Mouse (Mus musculus) embryonic facial prominence, embryonic 10.5 days (tissue): ENCODE data around the gene Gzmd. TPM values are rescaled to one million over a fixed set of nuclear protein-coding genes. Genes with fewer than 3 reads are reported as not detected.
"Not testable (repeated sequence)": the region's sequence is repeated elsewhere in the genome, so short reads cannot be mapped to it uniquely, and the experiment has no call there.

Source experiments
- DNase-seq: peaks from one replicate; pipeline ENCODE4 v3.0.0-alpha.2; 2017; ENCODE audit warnings: low spot score
- H3K27ac ChIP-seq: fragments of 300-500 bp; sonication (generic); replicated peaks from 2 replicates; pipeline ENCODE4 v1.5.1; 2016; ENCODE audit warnings: mild to moderate bottlenecking
- H3K27me3 ChIP-seq: fragments of 300-500 bp; sonication (generic); replicated peaks from 2 replicates; pipeline ENCODE4 v1.6.1; 2016; ENCODE audit warnings: low read depth, mild to moderate bottlenecking; ENCODE audit not compliant: poor library complexity, severe bottlenecking
- H3K36me3 ChIP-seq: fragments of 300-500 bp; sonication (generic); replicated peaks from 2 replicates; pipeline ENCODE4 v1.6.1; 2016; ENCODE audit warnings: mild to moderate bottlenecking, moderate library complexity
- H3K4me1 ChIP-seq: fragments of 300-500 bp; sonication (generic); 2 replicates; pipeline ENCODE4 v1.6.1; 2016
- H3K4me3 ChIP-seq: fragments of 300-500 bp; sonication (generic); 2 replicates; pipeline ENCODE4 v1.5.1; 2016; ENCODE audit warnings: mild to moderate bottlenecking, moderate library complexity
- H3K9me3 ChIP-seq: fragments of 300-500 bp; sonication (generic); 2 replicates; pipeline ENCODE4 v1.6.1; 2016; ENCODE audit warnings: mild to moderate bottlenecking
- WGBS: fragments of 180-500 bp; shearing (Covaris S2); methylation state at CpG from one replicate; pipeline ENCODE4 v1.1.7; 2016; 5-methylcytosine and 5-hydroxymethylcytosine counted together
- polyA plus RNA-seq: library from polyadenylated mRNA; unstranded; fragments of >200 nt; fragmentation: Nextera tagmentation; extraction: Ambion mirVana; gene quantifications from 2 replicates; pipeline ENCODE4 v1.2.1, GENCODE M21; 2016

Gzmd gene
- polyA plus RNA-seq, 1 experiment from 2014 or later = not detected

DNA sequence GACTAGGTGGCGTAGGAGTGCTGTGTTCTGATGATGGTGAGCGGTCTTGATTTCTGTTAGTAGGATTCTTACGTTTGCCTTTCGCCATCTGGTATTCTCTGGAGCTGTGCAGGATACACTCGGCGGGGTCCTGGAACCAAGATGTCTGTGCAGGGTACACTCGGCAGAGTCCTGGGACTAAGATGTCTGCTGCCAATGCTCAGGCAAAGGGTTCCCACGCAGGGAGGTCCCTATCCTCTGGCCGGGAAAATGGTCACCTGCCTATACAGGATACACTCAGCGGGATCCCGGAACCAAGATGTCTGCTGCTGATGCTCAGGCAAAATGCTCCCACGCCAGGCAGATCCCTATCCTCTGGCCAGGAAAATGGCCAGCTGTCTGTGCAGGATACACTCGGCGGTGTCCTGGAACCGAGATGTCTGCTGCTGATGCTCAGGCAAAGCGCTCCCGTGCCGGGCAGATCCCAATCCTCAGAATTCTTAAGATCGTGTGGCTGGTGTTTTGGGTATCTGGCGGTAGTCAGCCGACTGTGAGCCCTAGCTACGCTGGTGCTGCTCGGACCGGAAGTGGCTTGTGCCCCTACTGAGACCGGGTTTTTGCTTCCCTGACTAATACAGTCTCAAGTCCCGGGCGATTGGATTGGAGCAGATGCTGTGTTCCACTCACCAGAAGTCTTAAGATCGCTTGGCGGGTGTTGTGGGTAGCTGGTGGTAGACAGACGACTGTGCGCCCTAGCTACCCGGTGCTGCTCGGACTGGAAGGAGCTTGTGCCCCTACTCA lies 16.7 kb downstream of the Gzmd start:
- H3K36me3 ChIP-seq, DNase-seq, H3K4me3 ChIP-seq, H3K4me1 ChIP-seq, H3K27me3 ChIP-seq, H3K27ac ChIP-seq, H3K9me3 ChIP-seq: not testable (repeated sequence)
- 91% methylated on average over 33 of the region's 33 CpGs for WGBS

DNA sequence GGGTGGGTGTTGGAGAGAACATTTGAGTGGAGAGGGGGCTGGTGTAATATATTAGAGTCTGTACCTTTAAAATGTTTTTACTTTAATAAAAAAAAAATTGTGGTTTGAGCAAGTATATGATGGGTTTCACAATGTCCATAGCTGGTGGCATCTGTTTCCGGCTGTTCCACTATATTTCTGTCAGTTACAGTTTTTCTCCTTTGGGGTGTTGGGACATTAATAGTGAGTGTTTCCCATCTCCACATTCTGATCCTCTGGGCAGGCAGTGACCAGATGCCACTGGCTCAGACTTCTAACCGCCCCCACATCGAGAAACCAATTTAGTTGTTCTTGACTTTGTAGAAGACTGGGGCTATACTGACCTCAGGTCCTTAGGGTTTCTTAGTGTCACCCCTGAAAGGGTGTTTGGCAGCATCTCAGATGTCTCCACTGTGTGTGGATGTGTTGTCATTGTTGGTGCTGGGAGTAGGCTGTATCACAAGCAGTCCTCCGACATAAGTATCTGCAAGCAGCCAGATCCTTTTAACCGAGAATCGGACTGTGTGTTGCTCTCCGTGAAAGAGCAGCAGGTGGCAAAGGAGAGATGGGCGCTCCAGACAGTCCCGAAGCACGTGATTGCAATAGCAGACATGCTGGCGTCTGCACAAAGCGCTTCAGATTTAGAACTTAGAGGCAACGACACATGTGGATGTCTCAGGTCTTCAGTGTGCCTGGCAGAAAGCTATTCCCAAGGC lies 26.8 kb downstream of the Gzmd start:
- Histone ChIP-seq H3K27ac (no peak overlapping the region), H3K36me3 (no peaks in the 10 kb centered on the region), H3K4me1 (no peaks in the 10 kb centered on the region), H3K9me3 (no peaks in the 10 kb centered on the region), H3K27me3 (no peaks in the 10 kb centered on the region), H3K4me3 (no peak overlapping the region)
- DNase-seq = no peak
- 87% methylated on average over 13 of the region's 13 CpGs for WGBS

DNA sequence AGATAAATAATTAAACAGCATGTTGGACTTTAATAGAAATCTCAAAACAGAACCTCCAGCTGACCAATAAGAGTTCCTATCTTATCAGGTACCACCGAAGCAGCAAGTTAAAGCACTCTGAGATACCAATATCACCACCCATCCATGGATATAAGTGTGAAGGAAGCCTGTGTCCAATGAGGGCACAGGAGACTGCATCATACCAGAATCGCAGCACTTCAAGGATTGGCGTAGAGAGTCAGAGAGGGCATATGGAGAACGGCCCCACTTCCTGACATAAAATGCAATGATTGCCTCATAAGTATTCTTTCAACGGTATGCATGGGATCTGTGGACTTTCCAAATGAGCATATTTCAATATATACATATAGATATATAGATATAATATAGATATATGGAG lies 27.4 kb downstream of the Gzmd start:
- H3K4me1 ChIP-seq = no peaks in the 10 kb centered on the region
- WGBS = 89% methylated on average over 5 of the region's 5 CpGs

DNA sequence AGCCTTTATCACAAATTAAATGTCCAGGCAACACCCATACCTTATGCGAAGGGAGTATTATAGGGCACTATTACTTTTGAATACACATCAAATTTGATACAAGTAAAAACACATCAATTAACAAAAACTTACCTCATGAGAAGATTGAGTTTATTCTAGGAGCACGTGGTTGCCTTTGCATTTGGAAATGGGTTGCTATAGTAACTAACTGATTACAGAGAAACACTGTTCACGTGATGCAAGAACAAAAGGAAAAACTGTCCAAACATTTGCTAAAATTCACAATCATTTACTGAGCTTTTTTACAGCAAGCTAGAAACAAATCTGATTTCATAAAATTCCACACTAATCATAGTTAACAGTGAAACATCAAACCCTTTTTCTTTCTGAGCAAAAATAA lies 29.0 kb downstream of the Gzmd start:
- no peak overlapping the region for H3K27ac ChIP-seq
- no peaks in the 10 kb centered on the region for H3K9me3 ChIP-seq
- 80% methylated on average over 3 of the region's 3 CpGs for WGBS
- no peak overlapping the region for H3K4me3 ChIP-seq
- no peaks in the 10 kb centered on the region for H3K27me3 ChIP-seq
- no peak for DNase-seq
- H3K4me1 ChIP-seq = no peaks in the 10 kb centered on the region
- H3K36me3 ChIP-seq = no peaks in the 10 kb centered on the region

More for the DNA sequence above, 27.4 kb downstream of the Gzmd start:
- H3K36me3 ChIP-seq = no peaks in the 10 kb centered on the region
- no peak overlapping the region for H3K27ac ChIP-seq
- no peak overlapping the region for H3K4me3 ChIP-seq
- no peaks in the 10 kb centered on the region for H3K27me3 ChIP-seq
- DNase-seq = no peak
- no peaks in the 10 kb centered on the region for H3K9me3 ChIP-seq

DNA sequence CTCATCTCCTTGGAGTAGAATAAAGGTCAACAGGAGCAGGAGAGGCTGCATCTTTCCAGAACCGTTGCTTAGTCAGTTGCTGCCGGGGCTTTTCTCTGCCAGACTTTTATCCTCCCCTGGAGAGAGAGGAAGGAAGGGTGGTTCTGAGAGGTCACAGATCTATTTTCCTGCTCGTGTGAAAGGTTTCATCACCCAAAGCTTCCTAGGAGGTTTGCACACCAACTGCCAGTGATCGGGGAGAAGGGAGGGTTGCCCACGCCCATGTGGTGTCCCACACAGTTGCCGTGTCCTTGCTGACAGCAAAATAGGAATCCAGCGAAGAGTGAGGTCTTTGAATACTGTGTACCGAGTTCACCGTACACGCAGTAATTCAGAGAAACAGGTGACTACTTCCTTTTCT lies 30.0 kb downstream of the Gzmd start, which contains the start of gene Ctsg:
Gene Ctsg (minus strand): TSS at position 189 of the 400 bp plus-strand sequence.
- H3K27ac ChIP-seq = no peak within 1 kb of the TSS
- DNase-seq = no peak
- no peaks in the 10 kb centered on the region for H3K9me3 ChIP-seq
- H3K4me3 ChIP-seq = no peak within 1 kb of the TSS
- 81% methylated on average over 10 of the region's 10 CpGs for WGBS
- no peaks in the 10 kb centered on the region for H3K27me3 ChIP-seq
- H3K36me3 ChIP-seq = no peaks in the 10 kb centered on the region
- no peaks in the 10 kb centered on the region for H3K4me1 ChIP-seq

DNA sequence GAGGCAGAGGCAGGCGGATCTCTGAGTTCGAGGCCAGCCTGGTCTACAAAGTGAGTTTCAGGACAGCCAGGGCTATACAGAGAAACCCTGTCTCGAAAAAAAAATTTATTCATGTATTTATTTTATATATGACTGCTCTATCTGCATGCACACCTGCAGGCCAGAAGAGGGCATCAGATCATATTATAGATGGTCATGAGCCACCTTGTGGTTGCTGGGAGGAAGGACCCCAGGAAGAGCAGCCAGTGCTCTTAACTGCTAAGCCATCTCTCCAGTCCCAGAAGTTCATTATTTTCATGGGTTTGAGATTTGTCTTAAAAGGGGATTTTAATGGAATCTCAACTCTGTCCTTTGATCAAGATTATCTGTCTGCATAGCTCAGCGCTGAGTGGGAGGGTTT lies 33.5 kb downstream of the Gzmd start:
- WGBS = 80% methylated on average over 4 of the region's 4 CpGs
- Histone ChIP-seq H3K9me3 (no peaks in the 10 kb centered on the region), H3K27ac (no peak overlapping the region), H3K4me1 (no peaks in the 10 kb centered on the region), H3K36me3 (no peaks in the 10 kb centered on the region), H3K4me3 (no peak overlapping the region), H3K27me3 (no peaks in the 10 kb centered on the region)
- DNase-seq = no peak

DNA sequence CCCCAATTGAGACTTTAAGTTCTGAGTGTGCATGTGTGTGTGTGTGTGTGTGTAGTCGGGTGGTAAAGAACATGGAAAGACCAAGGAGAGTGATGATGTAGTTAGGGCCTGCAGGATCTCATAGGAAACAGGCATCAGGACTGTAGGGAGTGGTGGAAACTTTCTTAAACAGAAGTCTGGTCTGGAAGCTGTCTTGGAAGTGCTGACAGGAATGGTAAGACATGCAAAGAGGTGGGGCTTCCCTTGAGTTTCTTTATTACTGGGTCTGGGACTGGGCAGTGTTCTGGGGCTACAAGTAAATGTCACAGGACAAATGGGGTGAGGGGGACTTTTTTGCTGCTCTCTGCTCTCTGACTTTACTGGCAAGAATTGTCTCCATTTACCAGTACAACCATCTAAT lies 34.8 kb downstream of the Gzmd start:
- Histone ChIP-seq H3K27ac (no peak overlapping the region), H3K4me1 (no peaks in the 10 kb centered on the region), H3K36me3 (no peaks in the 10 kb centered on the region), H3K9me3 (no peaks in the 10 kb centered on the region), H3K4me3 (no peak overlapping the region), H3K27me3 (no peaks in the 10 kb centered on the region)
- no peak for DNase-seq
- 79% methylated on average over 1 of the region's 1 CpGs for WGBS

DNA sequence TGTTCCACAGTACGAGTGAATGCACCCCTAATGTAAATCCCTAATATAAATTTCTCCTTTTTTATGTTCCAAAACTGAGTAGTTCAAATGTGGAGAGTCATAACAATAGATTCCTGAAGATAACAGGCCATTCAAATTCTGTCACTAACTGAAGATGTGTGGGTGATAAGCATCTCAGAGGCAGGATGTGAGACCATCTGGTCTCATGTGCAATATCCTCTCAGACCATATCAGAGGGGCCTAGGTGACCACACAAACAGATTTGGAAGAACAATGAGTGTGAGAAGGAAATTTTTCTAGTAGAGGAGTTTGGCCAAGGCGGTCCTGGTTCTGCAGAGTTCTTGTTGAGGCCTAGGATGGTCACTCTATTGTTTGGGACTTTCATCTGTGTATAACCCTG lies 39.1 kb downstream of the Gzmd start:
- Histone ChIP-seq H3K4me1 (no peaks in the 10 kb centered on the region), H3K27ac (no peak overlapping the region), H3K27me3 (no peaks in the 10 kb centered on the region), H3K36me3 (no peaks in the 10 kb centered on the region), H3K4me3 (no peak overlapping the region), H3K9me3 (no peaks in the 10 kb centered on the region)
- WGBS = 79% methylated on average over 2 of the region's 2 CpGs
- no peak for DNase-seq

DNA sequence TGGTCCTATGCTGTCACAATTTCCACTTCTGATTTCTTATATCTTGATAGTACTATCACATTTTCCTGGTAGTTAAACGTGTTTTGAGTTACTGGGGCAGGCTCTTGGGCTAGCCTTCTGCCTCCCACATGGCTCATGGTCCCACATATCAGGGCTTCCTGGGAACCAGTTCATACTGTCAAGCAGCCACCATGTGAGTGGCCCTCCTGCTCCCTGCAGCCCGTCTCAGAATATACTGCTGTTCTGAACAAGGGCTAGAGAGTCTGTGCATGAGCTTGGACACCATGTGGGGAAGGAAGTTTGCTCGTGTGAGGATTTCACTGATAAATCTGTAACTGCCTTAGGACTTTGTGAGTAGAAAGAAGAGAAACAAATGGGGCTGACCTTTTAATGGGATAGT lies 45.7 kb downstream of the Gzmd start:
- H3K36me3 ChIP-seq = no peaks in the 10 kb centered on the region
- no peaks in the 10 kb centered on the region for H3K27me3 ChIP-seq
- no peak for DNase-seq
- H3K4me3 ChIP-seq = no peak overlapping the region
- 74% methylated on average over 3 of the region's 3 CpGs for WGBS
- H3K4me1 ChIP-seq = no peaks in the 10 kb centered on the region
- no peaks in the 10 kb centered on the region for H3K9me3 ChIP-seq
- no peak overlapping the region for H3K27ac ChIP-seq

DNA sequence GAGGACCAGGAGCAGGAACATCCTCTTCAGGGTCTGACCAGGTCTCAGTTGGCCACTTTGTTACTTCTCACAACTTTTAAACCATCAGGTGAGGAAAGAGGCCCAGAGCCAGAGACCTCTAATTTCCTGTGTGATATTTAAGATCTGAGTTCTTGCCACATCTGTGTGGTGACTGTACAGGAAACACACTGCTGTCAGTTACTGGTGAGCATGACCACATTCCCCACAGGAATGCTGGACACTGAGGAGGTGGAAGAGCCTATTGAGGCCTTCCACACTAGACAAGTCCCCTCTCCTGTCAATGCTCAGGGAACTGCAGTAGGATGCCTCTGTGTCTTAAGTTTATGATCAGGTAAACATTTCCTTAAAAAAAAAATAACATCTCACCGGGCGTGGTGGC lies 47.2 kb downstream of the Gzmd start, which contains the start of gene Mcpt8:
Gene Mcpt8 (minus strand): TSS at position 107 of the 400 bp plus-strand sequence.
- no peaks in the 10 kb centered on the region for H3K27me3 ChIP-seq
- DNase-seq = no peak
- 98% methylated on average over 2 of the region's 2 CpGs for WGBS
- no peaks in the 10 kb centered on the region for H3K9me3 ChIP-seq
- H3K4me3 ChIP-seq = no peak within 1 kb of the TSS
- H3K36me3 ChIP-seq = no peaks in the 10 kb centered on the region
- no peak within 1 kb of the TSS for H3K27ac ChIP-seq
- H3K4me1 ChIP-seq = no peaks in the 10 kb centered on the region

DNA sequence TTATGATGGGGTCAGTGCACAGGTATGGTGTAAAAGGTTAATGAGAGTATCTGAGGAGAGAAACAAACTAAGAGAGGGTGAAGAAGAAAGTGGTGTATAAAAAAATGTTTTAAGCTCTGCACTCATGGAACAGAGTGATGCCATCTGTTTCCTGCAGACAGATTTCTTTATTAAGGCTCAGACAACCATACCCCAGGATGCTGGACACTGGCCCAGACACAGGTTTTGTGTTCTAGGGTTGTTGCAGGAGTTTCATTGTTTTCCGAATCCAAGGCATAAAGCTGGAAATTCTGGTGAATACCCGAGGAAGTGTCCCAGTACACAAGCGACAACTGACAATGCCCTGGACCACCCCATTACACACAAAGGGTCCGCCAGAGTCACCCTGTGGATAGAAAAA lies 50.4 kb downstream of the Gzmd start:
- no peak for DNase-seq
- no peaks in the 10 kb centered on the region for H3K4me1 ChIP-seq
- H3K36me3 ChIP-seq = no peaks in the 10 kb centered on the region
- no peak overlapping the region for H3K27ac ChIP-seq
- H3K9me3 ChIP-seq = no peaks in the 10 kb centered on the region
- no peak overlapping the region for H3K4me3 ChIP-seq
- no peaks in the 10 kb centered on the region for H3K27me3 ChIP-seq
- 87% methylated on average over 4 of the region's 4 CpGs for WGBS
